Mouse (Mus musculus) gastrocnemius, postnatal 25 days (tissue): ENCODE results near the gene D6Wsu163e. TPM values are rescaled to one million over a fixed set of nuclear protein-coding genes. Genes with fewer than 3 reads are reported as not detected.

ENCODE experiments used
- DNase-seq: peaks from one replicate; pipeline ENCODE4 v3.0.0; 2022
- total RNA-seq, 2 experiments: library from RNA; stranded (reverse); gene quantifications; 1 replicate in 1 of 2; 2 replicates in 1 of 2; pipeline ENCODE4 v1.2.3; 2021

D6Wsu163e gene
- total RNA-seq, 2 experiments from 2014 or later = 9.0 to 9.4 TPM

- no peak for DNase-seq
These were observed 66.8 kb downstream of the D6Wsu163e start for GRCm38 (mm10) chr6:127006551-127006950.

- DNase-seq = peak; percentile 67
These were observed 70.3 kb downstream of the D6Wsu163e start for GRCm38 (mm10) chr6:127010021-127010420.

- DNase-seq = no peak
These were observed 72.3 kb downstream of the D6Wsu163e start for GRCm38 (mm10) chr6:127011947-127012535.

- peak; percentile 73 for DNase-seq
These were observed 75.4 kb downstream of the D6Wsu163e start, which contains the start of gene Fgf6 for GRCm38 (mm10) chr6:127014906-127015770. Fgf6 (plus strand) TSS chr6:127015586.

- no peak for DNase-seq
These were observed 79.5 kb downstream of the D6Wsu163e start for GRCm38 (mm10) chr6:127019254-127019653.

- DNase-seq = no peak
These were observed 80.7 kb downstream of the D6Wsu163e start for GRCm38 (mm10) chr6:127020431-127020830.

GRCm38 (mm10) chr6:127024836-127025235, 85.1 kb downstream of the D6Wsu163e start:
- peak; percentile 75 for DNase-seq

Other genes with a start within 250 kb of the D6Wsu163e start
- under 1 TPM; 0.49 to 0.86 TPM for gene Kcna6, start 199.3 kb upstream of the D6Wsu163e start, total RNA-seq
- gene Ndufa9, start 90.8 kb upstream of the D6Wsu163e start, total RNA-seq = 100 to 1,000 TPM; 327 to 356 TPM
- not detected for gene Akap3, start 86.9 kb upstream of the D6Wsu163e start, total RNA-seq
- not detected for gene Dyrk4, start 18.1 kb upstream of the D6Wsu163e start, total RNA-seq
- under 1 TPM; 0.74 to 0.78 TPM for gene Rad51ap1, start 375 bp upstream of the D6Wsu163e start, total RNA-seq
- gene Fgf6, start 75.6 kb downstream of the D6Wsu163e start, total RNA-seq = 1 to 10 TPM; 3.8 to 5.8 TPM
- gene Fgf23, start 132.9 kb downstream of the D6Wsu163e start, total RNA-seq = not detected
- 10 to 100 TPM; 40.9 to 48.8 TPM for gene Tigar, start 169.6 kb downstream of the D6Wsu163e start, total RNA-seq
- gene Ccnd2, start 212.2 kb downstream of the D6Wsu163e start, total RNA-seq = 10 to 100 TPM; 17.1 to 35.7 TPM